Mouse (Mus musculus): ENCODE measurements around the gene D1Ertd622e.

The D1Ertd622e gene

GRCm38 (mm10) chr1:97634104-97634503, 27.8 kb downstream of the D1Ertd622e start:
- no peak for DNase-seq (ENCODE audit: low spot score in 2 of 2)

- DNase-seq (ENCODE audit: low spot score in 2 of 2) = no peak
Measured at GRCm38 (mm10) chr1:97632545-97633256, 29.2 kb downstream of the D1Ertd622e start.

- DNase-seq (ENCODE audit: low spot score in 2 of 2) = no peak
Measured at GRCm38 (mm10) chr1:97631843-97632470, 29.9 kb downstream of the D1Ertd622e start.

GRCm38 (mm10) chr1:97630146-97630545, 31.7 kb downstream of the D1Ertd622e start:
- no peak for DNase-seq (ENCODE audit: low spot score in 2 of 2)

- peak in 1 of 2 experiments; percentile 31 for DNase-seq (ENCODE audit: low spot score in 2 of 2)
Measured at GRCm38 (mm10) chr1:97628859-97629258, 33.0 kb downstream of the D1Ertd622e start.

GRCm38 (mm10) chr1:97628016-97628415, 33.9 kb downstream of the D1Ertd622e start:
- peak in 1 of 2 experiments; percentile 36 for DNase-seq (ENCODE audit: low spot score in 2 of 2)

GRCm38 (mm10) chr1:97625427-97625826, 36.4 kb downstream of the D1Ertd622e start:
- DNase-seq (ENCODE audit: low spot score in 2 of 2) = peak in 1 of 2 experiments; percentile 19

- DNase-seq (ENCODE audit: low spot score in 2 of 2) = no peak
Measured at GRCm38 (mm10) chr1:97624386-97624785, 37.5 kb downstream of the D1Ertd622e start.

GRCm38 (mm10) chr1:97623214-97623856, 38.5 kb downstream of the D1Ertd622e start:
- DNase-seq (ENCODE audit: low spot score in 2 of 2) = peak in 1 of 2 experiments; percentile 20

- no peak for DNase-seq (ENCODE audit: low spot score in 2 of 2)
Measured at GRCm38 (mm10) chr1:97622574-97623208, 39.2 kb downstream of the D1Ertd622e start.

- DNase-seq (ENCODE audit: low spot score in 2 of 2) = no peak
Measured at GRCm38 (mm10) chr1:97619621-97620320, 42.1 kb downstream of the D1Ertd622e start.

- DNase-seq (ENCODE audit: low spot score in 2 of 2) = no peak
Measured at GRCm38 (mm10) chr1:97615525-97615924, 46.3 kb downstream of the D1Ertd622e start.

GRCm38 (mm10) chr1:97614531-97615462, 47.1 kb downstream of the D1Ertd622e start:
- no peak for DNase-seq (ENCODE audit: low spot score in 2 of 2)

GRCm38 (mm10) chr1:97611747-97612146, 50.1 kb downstream of the D1Ertd622e start:
- no peak for DNase-seq (ENCODE audit: low spot score in 2 of 2)

GRCm38 (mm10) chr1:97603361-97603760, 58.5 kb downstream of the D1Ertd622e start:
- no peak for DNase-seq (ENCODE audit: low spot score in 2 of 2)

GRCm38 (mm10) chr1:97600371-97600770, 61.5 kb downstream of the D1Ertd622e start:
- DNase-seq (ENCODE audit: low spot score in 2 of 2) = no peak

- no peak for DNase-seq (ENCODE audit: low spot score in 2 of 2)
Measured at GRCm38 (mm10) chr1:97599101-97599500, 62.8 kb downstream of the D1Ertd622e start.

- no peak for DNase-seq (ENCODE audit: low spot score in 2 of 2)
Measured at GRCm38 (mm10) chr1:97588561-97588960, 73.3 kb downstream of the D1Ertd622e start.

- no peak for DNase-seq (ENCODE audit: low spot score in 2 of 2)
Measured at GRCm38 (mm10) chr1:97585106-97585505, 76.8 kb downstream of the D1Ertd622e start.

- DNase-seq (ENCODE audit: low spot score in 2 of 2) = no peak
Measured at GRCm38 (mm10) chr1:97584171-97584570, 77.7 kb downstream of the D1Ertd622e start.

Data from right cerebral cortex, postnatal 10 days (tissue).